Mouse (Mus musculus) ovary, postnatal 10 days (tissue): Measurements from ENCODE around the gene Manbal.

Source experiments
- DNase-seq: peaks from one replicate; pipeline ENCODE4 v3.0.0; 2022; ENCODE audit warnings: low spot score

Manbal gene

DNA sequence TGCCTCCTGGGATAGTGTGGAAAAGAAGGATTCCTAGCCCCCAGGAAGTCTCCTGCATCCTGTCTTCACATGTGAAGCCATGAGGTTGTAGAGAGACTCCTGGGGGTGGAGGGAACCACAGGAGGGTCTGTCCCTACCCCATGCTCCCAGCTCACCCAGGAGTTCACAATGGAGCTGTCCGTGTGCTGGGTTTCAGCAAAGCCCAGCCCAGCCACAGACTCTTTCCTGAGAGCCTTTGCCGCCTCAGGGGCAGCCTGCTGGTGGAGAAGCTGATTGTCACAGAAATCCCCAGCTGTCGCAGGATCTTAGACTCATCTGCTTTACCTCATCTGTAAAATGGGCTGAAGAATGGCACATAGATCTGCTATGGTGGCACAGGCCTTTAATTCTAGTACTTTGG, 69.7 kb downstream of the Manbal start:
- DNase-seq = no peak

DNA sequence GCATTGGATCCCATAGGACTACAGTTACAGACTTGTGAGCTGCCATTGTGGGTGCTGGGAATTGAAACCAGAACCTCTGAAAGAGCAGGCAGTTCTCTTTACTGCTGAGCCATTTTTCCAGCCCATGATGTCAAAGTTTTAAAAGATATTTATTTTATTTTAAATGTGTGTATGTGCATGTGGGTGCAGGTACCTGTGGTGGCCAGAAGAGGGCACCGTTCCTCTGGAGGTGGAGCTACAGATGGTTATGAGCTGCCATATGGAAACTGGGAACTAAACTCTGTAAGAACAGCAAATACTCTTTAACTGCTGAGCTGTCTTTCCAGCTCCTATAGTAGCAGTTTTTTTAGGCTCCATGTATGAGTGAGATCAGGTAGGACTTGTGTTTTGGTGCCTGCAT, 74.0 kb downstream of the Manbal start:
- DNase-seq = no peak
